Mouse (Mus musculus) retina, postnatal 7 days (tissue): Measurements from ENCODE around the gene Usp7.

ENCODE experiments used
- DNase-seq: peaks from one replicate; pipeline ENCODE4 v3.0.0-alpha.2; 2012; ENCODE audit warnings: low read depth, low spot score

Gene Usp7

GRCm38 (mm10) chr16:8674165-8674564 is 117.9 kb downstream of the Usp7 start:
- DNase-seq: peak; percentile 58

GRCm38 (mm10) chr16:8673343-8673742 is 118.8 kb downstream of the Usp7 start:
- no peak for DNase-seq

- no peak for DNase-seq
Observed at GRCm38 (mm10) chr16:8672811-8673210, 119.3 kb downstream of the Usp7 start.

- no peak for DNase-seq
Observed at GRCm38 (mm10) chr16:8672350-8672687, 119.8 kb downstream of the Usp7 start.

- DNase-seq: peak; percentile 75
Observed at GRCm38 (mm10) chr16:8671551-8672349, 120.4 kb downstream of the Usp7 start, which contains the start of gene Carhsp1. TSS of gene Carhsp1 (minus strand) at chr16:8672155.

- no peak for DNase-seq
Observed at GRCm38 (mm10) chr16:8670041-8671035, 121.8 kb downstream of the Usp7 start.

GRCm38 (mm10) chr16:8669432-8669831 is 122.7 kb downstream of the Usp7 start:
- DNase-seq: no peak

- no peak for DNase-seq
Observed at GRCm38 (mm10) chr16:8668386-8668785, 123.7 kb downstream of the Usp7 start.

- DNase-seq: no peak
Observed at GRCm38 (mm10) chr16:8667814-8668213, 124.3 kb downstream of the Usp7 start.

- DNase-seq: no peak
Observed at GRCm38 (mm10) chr16:8667261-8667660, 124.8 kb downstream of the Usp7 start.

GRCm38 (mm10) chr16:8666452-8666851 is 125.7 kb downstream of the Usp7 start:
- DNase-seq: no peak

GRCm38 (mm10) chr16:8665367-8665766 is 126.7 kb downstream of the Usp7 start:
- no peak for DNase-seq

GRCm38 (mm10) chr16:8663606-8664539 is 128.2 kb downstream of the Usp7 start:
- no peak for DNase-seq

GRCm38 (mm10) chr16:8663022-8663421 is 129.1 kb downstream of the Usp7 start:
- DNase-seq: no peak

- no peak for DNase-seq
Observed at GRCm38 (mm10) chr16:8658764-8659163, 133.3 kb downstream of the Usp7 start.

- no peak for DNase-seq
Observed at GRCm38 (mm10) chr16:8658349-8658748, 133.8 kb downstream of the Usp7 start.

GRCm38 (mm10) chr16:8656256-8656655 is 135.9 kb downstream of the Usp7 start:
- DNase-seq: no peak

- no peak for DNase-seq
Observed at GRCm38 (mm10) chr16:8655599-8655998, 136.5 kb downstream of the Usp7 start.

GRCm38 (mm10) chr16:8655108-8655507 is 137.0 kb downstream of the Usp7 start:
- DNase-seq: no peak

- no peak for DNase-seq
Observed at GRCm38 (mm10) chr16:8650007-8650406, 142.1 kb downstream of the Usp7 start.

- no peak for DNase-seq
Observed at GRCm38 (mm10) chr16:8645546-8645945, 146.6 kb downstream of the Usp7 start.
